Mouse (Mus musculus) MEL (cell line): ENCODE measurements around the gene Slc12a1. TPM values are rescaled to one million over a fixed set of nuclear protein-coding genes. Genes with fewer than 3 reads are reported as not detected.

Source experiments
- DNase-seq: peaks from one replicate; pipeline ENCODE4 v3.0.0; 2011; ENCODE audit warnings: low read depth, low spot score
- H3K27ac ChIP-seq: 2 replicates; pipeline ENCODE4 v1.5.1; 2012; ENCODE audit warnings: low read depth, mild to moderate bottlenecking, control low read depth, low read length, moderate library complexity; ENCODE audit not compliant: control insufficient read depth
- H3K27me3 ChIP-seq, 2 experiments: fragments of 150-350 bp in 1 of 2; sonication (generic) in 1 of 2; 2 replicates each; pipeline ENCODE4 v1.6.1; 2012; ENCODE audit warnings: low read length in 2 of 2, mild to moderate bottlenecking in 2 of 2, improper control_type of control experiment in 1 of 2, moderate library complexity in 1 of 2; ENCODE audit not compliant: insufficient read depth in 2 of 2, control insufficient read depth in 1 of 2
- H3K36me3 ChIP-seq, 2 experiments: 2 replicates each; pipeline ENCODE4 v1.6.1; 2012 to 2014; ENCODE audit warnings: low read length in 2 of 2, improper control_type of control experiment in 1 of 2, inconsistent platforms in 1 of 2, mild to moderate bottlenecking in 1 of 2; ENCODE audit not compliant: insufficient read depth in 2 of 2, control insufficient read depth in 1 of 2
- H3K4me1 ChIP-seq, 2 experiments: fragments of 150-350 bp in 1 of 2; sonication (generic) in 1 of 2; 2 replicates each; pipeline ENCODE4 v1.6.1; 2012; ENCODE audit warnings: low read length in 2 of 2, improper control_type of control experiment in 1 of 2, mild to moderate bottlenecking in 1 of 2; ENCODE audit not compliant: insufficient read depth in 2 of 2, control insufficient read depth in 1 of 2
- H3K4me3 ChIP-seq, 2 experiments: fragments of 150-350 bp in 1 of 2; sonication (generic) in 1 of 2; 2 replicates each; pipeline ENCODE4 v1.5.1; 2012; ENCODE audit warnings: low read depth in 2 of 2, low read length in 2 of 2, mild to moderate bottlenecking in 2 of 2, moderate library complexity in 2 of 2, control low read depth in 1 of 2, improper control_type of control experiment in 1 of 2; ENCODE audit not compliant: control insufficient read depth in 1 of 2, insufficient read depth in 1 of 2
- H3K79me2 ChIP-seq: 2 replicates; pipeline ENCODE4 v1.6.1; 2012; ENCODE audit warnings: mild to moderate bottlenecking, low read length, moderate library complexity; ENCODE audit not compliant: control insufficient read depth, poor library complexity, insufficient read depth
- H3K9ac ChIP-seq: 2 replicates; pipeline ENCODE4 v1.6.1; 2012; ENCODE audit warnings: low read depth, mild to moderate bottlenecking, control low read depth, low read length, moderate library complexity; ENCODE audit not compliant: control insufficient read depth, poor library complexity, severe bottlenecking
- H3K9me3 ChIP-seq: fragments of 150-350 bp; sonication (generic); replicated peaks from 2 replicates; pipeline ENCODE4 v1.6.1; 2012; ENCODE audit warnings: mild to moderate bottlenecking, low read length, improper control_type of control experiment, moderate library complexity; ENCODE audit not compliant: insufficient read depth
- BHLHE40 ChIP-seq: IDR thresholded peaks from 2 replicates; pipeline ENCODE4 v1.6.1; 2012; ENCODE audit warnings: low read depth, mild to moderate bottlenecking, inconsistent platforms, low read length, improper control_type of control experiment, borderline replicate concordance
- CHD1 ChIP-seq: IDR thresholded peaks from 2 replicates; pipeline ENCODE4 v1.6.1; 2012; ENCODE audit warnings: low read depth, mild to moderate bottlenecking, inconsistent platforms, low read length, improper control_type of control experiment
- CHD2 ChIP-seq: IDR thresholded peaks from 2 replicates; pipeline ENCODE4 v1.6.1; 2011; ENCODE audit warnings: low read length, improper control_type of control experiment
- E2F4 ChIP-seq: IDR thresholded peaks from 2 replicates; pipeline ENCODE4 v1.6.1; 2011; ENCODE audit warnings: low read depth, low read length, improper control_type of control experiment, borderline replicate concordance
- ETS1 ChIP-seq: IDR thresholded peaks from 2 replicates; pipeline ENCODE4 v1.6.1; 2012; ENCODE audit warnings: low read depth, mild to moderate bottlenecking, inconsistent platforms, low read length, improper control_type of control experiment, moderate library complexity
- GABPA ChIP-seq: IDR thresholded peaks from 2 replicates; pipeline ENCODE4 v1.6.1; 2012; ENCODE audit warnings: low read depth, mild to moderate bottlenecking, inconsistent platforms, low read length, improper control_type of control experiment, moderate library complexity
- GATA1 ChIP-seq: IDR thresholded peaks from 2 replicates; pipeline ENCODE4 v1.6.1; 2011; ENCODE audit warnings: low read depth, low read length, improper control_type of control experiment
- HCFC1 ChIP-seq: IDR thresholded peaks from 2 replicates; pipeline ENCODE4 v1.6.1; 2012; ENCODE audit warnings: low read depth, mild to moderate bottlenecking, inconsistent platforms, low read length, improper control_type of control experiment, moderate library complexity
- JUND ChIP-seq: IDR thresholded peaks from 2 replicates; pipeline ENCODE4 v1.6.1; 2011; ENCODE audit warnings: low read depth, mild to moderate bottlenecking, improper control_type of control experiment, low read length
- MAFK ChIP-seq: IDR thresholded peaks from 2 replicates; pipeline ENCODE4 v1.6.1; 2011; ENCODE audit warnings: low read depth, mild to moderate bottlenecking, low read length, improper control_type of control experiment, borderline replicate concordance
- MEF2A ChIP-seq: IDR thresholded peaks from 2 replicates; pipeline ENCODE4 v1.6.1; 2014; ENCODE audit warnings: low read depth, mild to moderate bottlenecking, inconsistent platforms, low read length, improper control_type of control experiment; ENCODE audit not compliant: poor library complexity, insufficient replicate concordance, severe bottlenecking; ENCODE audit errors: extremely low read depth
- MXI1 ChIP-seq: IDR thresholded peaks from 2 replicates; pipeline ENCODE4 v1.6.1; 2011; ENCODE audit warnings: mild to moderate bottlenecking, low read depth, low read length, improper control_type of control experiment
- MYB ChIP-seq: IDR thresholded peaks from 2 replicates; pipeline ENCODE4 v1.6.1; 2011; ENCODE audit warnings: mild to moderate bottlenecking, low read depth, low read length, improper control_type of control experiment
- MYC ChIP-seq: IDR thresholded peaks from 2 replicates; pipeline ENCODE4 v1.6.1; 2011; ENCODE audit warnings: low read depth, mild to moderate bottlenecking, low read length, improper control_type of control experiment, moderate library complexity
- NELFE ChIP-seq: IDR thresholded peaks from 2 replicates; pipeline ENCODE4 v1.6.1; 2011; ENCODE audit warnings: low read depth, low read length, improper control_type of control experiment
- NRF1 ChIP-seq: IDR thresholded peaks from 2 replicates; pipeline ENCODE4 v1.6.1; 2014; ENCODE audit warnings: low read depth, mild to moderate bottlenecking, inconsistent platforms, low read length, improper control_type of control experiment, moderate library complexity; ENCODE audit not compliant: poor library complexity, insufficient read depth, severe bottlenecking
- POLR2A ChIP-seq, 2 experiments: IDR thresholded peaks; 2 replicates each; pipeline ENCODE4 v1.6.1; 2011 to 2012; ENCODE audit warnings: low read length in 2 of 2, mild to moderate bottlenecking in 2 of 2, control low read depth in 1 of 2, improper control_type of control experiment in 1 of 2, low read depth in 1 of 2, moderate library complexity in 1 of 2; ENCODE audit not compliant: control insufficient read depth in 1 of 2, insufficient read depth in 1 of 2, poor library complexity in 1 of 2
- POLR2AphosphoS2 ChIP-seq: IDR thresholded peaks from 2 replicates; pipeline ENCODE4 v1.6.1; 2011; ENCODE audit warnings: low read length, improper control_type of control experiment
- RCOR1 ChIP-seq: IDR thresholded peaks from 2 replicates; pipeline ENCODE4 v1.6.1; 2012; ENCODE audit warnings: low read depth, mild to moderate bottlenecking, inconsistent platforms, low read length, improper control_type of control experiment
- TAL1 ChIP-seq: IDR thresholded peaks from 2 replicates; pipeline ENCODE4 v1.6.1; 2012; ENCODE audit warnings: mild to moderate bottlenecking, inconsistent platforms, low read length, moderate library complexity, mixed read lengths
- TCF12 ChIP-seq: IDR thresholded peaks from 2 replicates; pipeline ENCODE4 v1.6.1; 2014; ENCODE audit warnings: low read depth, mild to moderate bottlenecking, inconsistent platforms, low read length, improper control_type of control experiment, moderate library complexity
- UBTF ChIP-seq: IDR thresholded peaks from 2 replicates; pipeline ENCODE4 v1.6.1; 2012; ENCODE audit warnings: low read depth, mild to moderate bottlenecking, inconsistent platforms, low read length, improper control_type of control experiment, moderate library complexity, borderline replicate concordance; ENCODE audit not compliant: insufficient read depth
- USF2 ChIP-seq, 2 experiments: IDR thresholded peaks; 2 replicates each; pipeline ENCODE4 v1.6.1; 2011 to 2012; ENCODE audit warnings: improper control_type of control experiment in 2 of 2, low read length in 2 of 2, borderline replicate concordance in 1 of 2, inconsistent platforms in 1 of 2, low read depth in 1 of 2, mild to moderate bottlenecking in 1 of 2; ENCODE audit not compliant: insufficient read depth in 1 of 2
- ZKSCAN1 ChIP-seq: IDR thresholded peaks from 2 replicates; pipeline ENCODE4 v1.6.1; 2012; ENCODE audit warnings: low read depth, mild to moderate bottlenecking, inconsistent platforms, low read length, improper control_type of control experiment, moderate library complexity
- ZNF384 ChIP-seq: IDR thresholded peaks from 2 replicates; pipeline ENCODE4 v1.6.1; 2012; ENCODE audit warnings: low read depth, mild to moderate bottlenecking, inconsistent platforms, low read length, improper control_type of control experiment
- polyA plus RNA-seq, 2 experiments: library from polyadenylated mRNA; stranded (reverse) in 1 of 2; unstranded in 1 of 2; fragments of >175 nt in 1 of 2; fragments of >200 nt in 1 of 2; gene quantifications; 2 replicates each; pipeline versions ENCODE4 v1.2.1 to v1.2.4; 2012; ENCODE audit warnings: low replicate concordance in 2 of 2, low read depth in 1 of 2; ENCODE audit not compliant: insufficient read length in 2 of 2, insufficient read depth in 1 of 2, missing spikeins in 1 of 2
- total RNA-seq: library from RNA; depleted of rRNA; stranded (reverse); fragments of 300-350 nt; gene quantifications from 2 replicates; pipeline ENCODE4 v1.2.3, GENCODE M21; 2012

The Slc12a1 gene
- total and polyA plus RNA-seq, 3 experiments, result not detected

DNA sequence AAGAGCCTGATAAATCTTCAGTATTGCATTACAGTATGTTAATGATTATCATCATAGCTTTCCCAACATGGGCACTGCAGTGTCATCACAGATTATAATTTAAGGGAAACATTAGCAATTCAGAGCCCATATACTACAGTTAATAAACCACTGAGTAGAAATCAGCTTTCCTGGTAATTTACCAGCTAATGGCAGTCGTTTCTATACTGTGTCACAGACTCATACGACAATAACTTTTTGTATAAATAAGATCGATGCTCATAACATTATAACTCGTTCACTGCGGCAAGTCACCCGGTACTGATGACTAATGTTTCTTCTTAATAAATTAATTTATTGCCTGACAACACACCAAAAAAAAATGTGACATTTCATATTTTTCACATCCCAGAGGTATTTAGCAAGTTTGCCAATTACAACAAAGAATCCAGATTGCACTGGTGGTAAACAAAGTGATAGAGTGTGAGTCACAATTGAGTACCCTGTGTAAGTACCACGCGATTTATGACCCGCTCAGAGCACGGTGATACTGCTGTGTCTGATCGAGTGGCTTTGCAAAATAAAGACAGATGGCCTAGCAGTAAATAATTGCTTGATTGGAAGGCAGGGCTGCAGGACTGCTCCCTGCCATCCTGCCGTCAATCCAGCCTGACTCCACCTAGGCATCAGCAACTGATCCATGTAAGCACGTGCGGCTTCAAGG lies 56.7 kb downstream of the Slc12a1 start:
- no peak overlapping the region for H3K9ac ChIP-seq
- no peak overlapping the region for H3K27ac ChIP-seq
- no peak for TF ChIP-seq RCOR1
- TF ChIP-seq MYB, result no peak
- TF ChIP-seq POLR2AphosphoS2, result no peak
- TF ChIP-seq TAL1, result no peak
- TF ChIP-seq BHLHE40, result no peak
- no peak for TF ChIP-seq POLR2A (IDR thresholded peaks at IDR 0.05; ENCODE audit: control insufficient read depth in 1 of 2, insufficient read depth in 1 of 2, low read depth in 1 of 2, low read length in 2 of 2, poor library complexity in 1 of 2)
- TF ChIP-seq JUND, result no peak
- TF ChIP-seq GABPA, result no peak
- no peak for TF ChIP-seq E2F4
- TF ChIP-seq UBTF, result no peak
- no peak for TF ChIP-seq ETS1
- TF ChIP-seq NELFE, result no peak
- no peak for TF ChIP-seq HCFC1
- no peak for TF ChIP-seq USF2 (IDR thresholded peaks at IDR 0.05; ENCODE audit: borderline replicate concordance in 1 of 2, insufficient read depth in 1 of 2, low read depth in 1 of 2, low read length in 2 of 2)
- no peak for TF ChIP-seq CHD1
- no peaks in the 10 kb centered on the region for H3K79me2 ChIP-seq
- H3K4me1 ChIP-seq, result no peaks in the 10 kb centered on the region
- H3K36me3 ChIP-seq, result no peaks in the 10 kb centered on the region
- no peaks in the 10 kb centered on the region for H3K9me3 ChIP-seq
- H3K27me3 ChIP-seq, result peaks cover 0 to 2% of the 10 kb centered on the region in 2 experiments; a peak in 3 of 4 replicates
- no peak overlapping the region for H3K4me3 ChIP-seq
- DNase-seq, result no peak

DNA sequence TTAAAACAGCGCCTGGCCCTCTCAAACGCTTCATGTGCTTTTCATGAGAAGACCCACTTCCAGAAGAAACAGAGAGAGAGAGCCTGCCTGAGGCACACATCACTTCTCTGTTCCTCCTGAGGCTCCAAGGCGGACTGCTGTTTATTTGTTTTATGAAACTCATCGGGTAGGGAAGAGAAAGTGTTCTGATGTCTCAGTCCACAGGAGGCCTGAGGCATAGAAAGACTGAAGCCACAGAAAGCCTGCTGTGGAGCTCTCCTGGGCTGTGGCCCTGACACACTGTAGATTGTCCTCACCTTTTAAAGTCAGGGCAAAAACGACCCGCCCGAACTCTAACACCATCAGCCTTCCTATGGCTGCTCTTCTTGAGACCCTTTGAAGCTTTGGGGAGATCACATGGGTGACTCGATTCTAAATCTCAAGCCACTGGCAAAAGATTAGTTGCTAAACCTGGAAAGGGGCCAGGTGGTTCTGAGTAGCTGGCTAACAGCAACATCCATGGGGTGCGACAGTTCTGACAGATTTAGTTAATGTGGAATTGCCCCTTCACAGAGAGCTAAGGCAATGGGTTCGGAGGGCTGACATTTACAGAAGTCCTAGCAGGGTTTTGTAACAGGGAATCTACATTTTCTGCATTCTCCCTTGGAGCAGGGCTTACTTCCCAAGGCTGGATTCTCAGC lies 59.7 kb downstream of the Slc12a1 start:
- no peak overlapping the region for H3K9ac ChIP-seq
- H3K27ac ChIP-seq, result no peak overlapping the region
- H3K27me3 ChIP-seq, result peaks cover 0 to 2% of the 10 kb centered on the region in 2 experiments; a peak in 3 of 4 replicates
- no peaks in the 10 kb centered on the region for H3K36me3 ChIP-seq
- TF ChIP-seq GATA1, result no peak
- TF ChIP-seq CHD2, result no peak
- TF ChIP-seq NRF1, result no peak
- TF ChIP-seq ZNF384, result no peak
- TF ChIP-seq TCF12, result no peak
- TF ChIP-seq MYC, result no peak
- TF ChIP-seq MAFK, result no peak
- TF ChIP-seq MEF2A, result no peak
- TF ChIP-seq TAL1, result no peak
- no peak for TF ChIP-seq MXI1
- no peak for TF ChIP-seq ZKSCAN1
- no peak for TF ChIP-seq ETS1
- no peak for TF ChIP-seq POLR2A (IDR thresholded peaks at IDR 0.05; ENCODE audit: control insufficient read depth in 1 of 2, insufficient read depth in 1 of 2, low read depth in 1 of 2, low read length in 2 of 2, poor library complexity in 1 of 2)
- H3K4me3 ChIP-seq, result no peak overlapping the region
- H3K9me3 ChIP-seq, result no peaks in the 10 kb centered on the region
- no peaks in the 10 kb centered on the region for H3K79me2 ChIP-seq
- DNase-seq, result no peak
- H3K4me1 ChIP-seq, result no peaks in the 10 kb centered on the region
